Mouse (Mus musculus) embryo, embryonic 11 days (tissue): ENCODE results near the gene Dpm3.

Experiments used
- DNase-seq: peaks from one replicate; pipeline ENCODE4 v3.0.0-alpha.2; 2015

Gene Dpm3

GRCm38 (mm10) chr3:89298908-89299307 lies 39.8 kb downstream of the Dpm3 start:
- DNase-seq, result no peak

GRCm38 (mm10) chr3:89299499-89299898 lies 40.3 kb downstream of the Dpm3 start:
- DNase-seq, result peak; percentile 78

GRCm38 (mm10) chr3:89300071-89300470 lies 40.9 kb downstream of the Dpm3 start:
- no peak for DNase-seq

DNA sequence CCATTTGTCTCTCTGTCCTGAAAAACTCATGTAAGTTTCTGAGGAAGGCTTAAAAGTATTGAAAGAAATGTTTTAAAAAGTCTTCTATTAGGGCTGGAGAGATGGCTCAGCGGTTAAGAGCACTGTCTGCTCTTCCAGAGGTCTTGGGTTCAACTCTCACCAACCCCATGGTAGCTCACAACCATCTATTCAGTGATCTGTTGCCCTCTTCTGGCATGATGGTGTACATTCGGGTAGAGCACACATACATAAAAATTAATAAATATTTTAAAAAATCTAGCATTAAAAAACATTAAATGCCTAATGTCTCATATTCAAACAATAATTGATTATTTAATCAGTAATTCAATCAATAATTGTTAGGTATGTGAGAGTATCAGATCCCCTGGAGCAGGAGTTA lies 41.4 kb downstream of the Dpm3 start:
- no peak for DNase-seq

DNA sequence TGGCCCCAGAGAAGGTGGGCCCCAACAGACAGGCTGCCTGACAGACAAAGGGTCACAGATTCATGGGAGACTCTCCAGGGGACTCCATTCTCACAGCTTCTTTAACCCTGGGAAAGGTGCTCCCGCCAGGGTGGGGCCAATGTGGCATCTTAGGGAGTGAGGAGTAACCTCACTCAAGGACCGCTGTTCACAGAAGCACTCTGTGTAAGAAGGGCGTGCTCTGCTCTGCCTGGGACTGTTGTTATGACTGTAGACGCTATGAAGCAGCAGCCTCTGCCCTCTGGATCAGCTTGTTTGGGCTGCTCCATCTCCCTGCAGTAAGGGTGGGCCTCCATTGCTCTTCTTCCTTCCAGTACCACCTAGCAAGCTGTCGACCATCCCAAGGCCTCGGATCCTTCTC lies 45.3 kb downstream of the Dpm3 start:
- no peak for DNase-seq

- DNase-seq, result no peak
These were observed 45.9 kb downstream of the Dpm3 start for GRCm38 (mm10) chr3:89305105-89305504.

- no peak for DNase-seq
These were observed 46.6 kb downstream of the Dpm3 start for GRCm38 (mm10) chr3:89305551-89306325.

- peak; percentile 87 for DNase-seq
These were observed 48.9 kb downstream of the Dpm3 start for GRCm38 (mm10) chr3:89308089-89308488.

DNA sequence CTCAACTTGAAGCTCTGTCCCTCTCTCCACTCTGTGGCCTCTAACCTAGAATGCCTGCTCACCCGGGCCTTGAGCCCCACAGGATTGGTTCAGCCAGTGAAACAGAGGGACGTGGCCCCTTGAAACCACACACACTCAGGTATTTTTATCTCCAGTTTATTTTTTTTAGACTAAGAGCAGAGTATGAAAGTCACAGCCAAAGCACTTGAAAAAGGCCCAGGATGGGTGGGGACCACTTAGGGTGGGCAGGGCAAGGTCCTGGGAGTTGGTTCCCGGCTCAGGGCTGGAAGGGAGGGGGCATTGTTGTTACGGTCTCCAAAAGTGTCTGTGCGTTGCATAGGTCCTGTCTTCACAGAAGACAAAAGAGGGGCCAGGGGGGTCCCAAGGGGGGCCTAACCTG lies 55.2 kb downstream of the Dpm3 start:
- no peak for DNase-seq

- DNase-seq, result no peak
These were observed 55.6 kb downstream of the Dpm3 start for GRCm38 (mm10) chr3:89314791-89315190.

DNA sequence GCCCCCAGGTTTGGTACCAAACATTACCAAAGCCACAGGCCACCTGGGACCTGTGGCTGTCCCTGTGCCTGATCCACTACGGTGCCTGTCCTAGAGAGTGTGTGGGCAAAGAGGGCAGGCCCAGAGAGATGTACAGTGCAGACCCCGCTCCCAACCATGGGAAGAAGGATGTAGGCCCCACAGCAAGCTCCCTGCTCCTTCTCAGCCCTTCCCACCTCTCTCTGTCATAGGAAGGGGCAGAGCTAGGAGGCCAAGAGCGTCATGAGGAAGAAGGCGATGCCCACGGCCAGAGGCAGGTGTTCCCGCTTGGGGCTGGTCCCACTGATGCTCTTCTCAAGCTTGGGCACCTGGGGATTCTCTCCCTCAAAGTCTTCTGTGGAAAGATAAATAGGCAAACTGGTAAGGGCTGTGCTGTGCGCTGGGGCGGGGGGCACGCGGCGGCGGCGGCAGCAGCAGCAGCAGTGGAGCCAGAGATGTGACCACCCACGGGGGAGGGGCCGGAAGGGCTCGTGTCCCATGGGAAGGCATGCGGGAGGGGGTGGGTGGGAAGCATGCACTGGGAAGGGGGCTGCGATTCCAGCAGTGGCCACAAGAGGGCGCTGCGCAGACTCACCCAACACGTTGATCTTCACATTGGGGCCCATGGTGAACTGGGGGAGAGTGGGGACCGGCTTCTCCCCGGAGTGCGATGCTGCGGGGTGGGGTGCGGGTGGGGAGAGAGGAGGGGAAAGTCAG lies 56.2 kb downstream of the Dpm3 start:
- DNase-seq, result peak; percentile 87

- DNase-seq, result no peak
These were observed 57.0 kb downstream of the Dpm3 start for GRCm38 (mm10) chr3:89315930-89316831.
